Mouse (Mus musculus) G1E (cell line): Measurements from ENCODE around the gene Cad. TPM values are rescaled to one million over a fixed set of nuclear protein-coding genes. Genes with fewer than 3 reads are reported as not detected.

Experiments used
- ATAC-seq: 2 replicates; pipeline ENCODE4 v1.8.0; 2016; ENCODE audit warnings: mild to moderate bottlenecking; ENCODE audit not compliant: insufficient number of reproducible peaks, poor library complexity, low FRiP score, severe bottlenecking; ENCODE audit errors: extremely low read depth
- DNase-seq: peaks from one replicate; pipeline ENCODE4 v3.0.0; 2012; ENCODE audit warnings: low spot score
- H3K27me3 ChIP-seq: 2 replicates; pipeline ENCODE4 v1.6.1; 2012; ENCODE audit warnings: mild to moderate bottlenecking, low read length, inconsistent platforms; ENCODE audit not compliant: insufficient read depth
- H3K36me3 ChIP-seq: replicated peaks from 2 replicates; pipeline ENCODE3; 2012; ENCODE audit warnings: mild to moderate bottlenecking, inconsistent platforms
- H3K4me1 ChIP-seq: 2 replicates; pipeline ENCODE4 v1.6.1; 2012; ENCODE audit warnings: low read depth, low read length, inconsistent platforms, mixed read lengths; ENCODE audit not compliant: insufficient read depth
- H3K4me3 ChIP-seq: 2 replicates; pipeline ENCODE4 v1.5.1; 2012; ENCODE audit warnings: low read depth, mild to moderate bottlenecking, inconsistent platforms, low read length, moderate library complexity, mixed read lengths
- H3K9me3 ChIP-seq: replicated peaks from 2 replicates; pipeline ENCODE4 v1.6.1; 2012; ENCODE audit warnings: inconsistent platforms
- CTCF ChIP-seq: IDR thresholded peaks from 2 replicates; pipeline ENCODE4 v1.5.1; 2012; ENCODE audit warnings: low read depth, low read length, inconsistent platforms, mixed read lengths
- GATA1 ChIP-seq: IDR thresholded peaks from 2 replicates; pipeline ENCODE4 v1.6.1; 2012; ENCODE audit warnings: borderline replicate concordance, low read length, inconsistent platforms, mixed read lengths
- GATA2 ChIP-seq: IDR thresholded peaks from 2 replicates; pipeline ENCODE4 v1.6.1; 2012; ENCODE audit warnings: low read depth, low read length, inconsistent platforms, borderline replicate concordance
- POLR2AphosphoS5 ChIP-seq: IDR thresholded peaks from 2 replicates; pipeline ENCODE4 v1.6.1; 2012; ENCODE audit warnings: low read depth, low read length, inconsistent platforms; ENCODE audit not compliant: insufficient replicate concordance
- TAL1 ChIP-seq: conservative IDR thresholded peaks from 2 replicates; pipeline ENCODE4 v1.6.1; 2012; ENCODE audit warnings: low read depth, low read length, inconsistent platforms, mixed read lengths
- polyA plus RNA-seq: library from polyadenylated mRNA; stranded (reverse); fragments of >175 nt; gene quantifications from 2 replicates; pipeline ENCODE4 v1.2.3, GENCODE M21; 2012
- total RNA-seq, 2 experiments: library from RNA; stranded (forward) in 1 of 2; stranded (reverse) in 1 of 2; fragments of 200-1000 nt in 1 of 2; fragments of >200 nt in 1 of 2; fragmentation: Nextera tagmentation in 1 of 2; gene quantifications; 2 replicates each; pipeline ENCODE4 v1.2.3; 2014 to 2017

The Cad gene
- total and polyA plus RNA-seq, 3 experiments: 20.2 to 426 (median 87.7) TPM

- ATAC-seq (no peak), DNase-seq (peak; percentile 26)
- Histone ChIP-seq H3K4me3 (peak overlapping the region; percentile 78), H3K4me1 (peaks cover 46% of the 10 kb centered on the region), H3K36me3 (peaks cover 57% of the 10 kb centered on the region), H3K27me3 (no peaks in the 10 kb centered on the region), H3K9me3 (no peaks in the 10 kb centered on the region)
- no peak for TF ChIP-seq GATA1
- 0 out of 2 replicates have a peak, but pooled peaks have one; percentile 17 for TF ChIP-seq POLR2AphosphoS5
- no peak for TF ChIP-seq CTCF
- TF ChIP-seq TAL1: no peak
- TF ChIP-seq GATA2: no peak
Measured at GRCm38 (mm10) chr5:31055216-31056140, 898 bp downstream of the Cad start.

- H3K36me3 ChIP-seq: peaks cover 94% of the 10 kb centered on the region
- TF ChIP-seq TAL1 (no peak), GATA2 (no peak), POLR2AphosphoS5 (no peak), CTCF (no peak), GATA1 (no peak)
- H3K27me3 ChIP-seq: no peaks in the 10 kb centered on the region
- H3K9me3 ChIP-seq: no peaks in the 10 kb centered on the region
- H3K4me3 ChIP-seq: no peak overlapping the region
- DNase-seq (no peak), ATAC-seq (no peak)
- no peaks in the 10 kb centered on the region for H3K4me1 ChIP-seq
Measured at GRCm38 (mm10) chr5:31069810-31070209, 15.2 kb downstream of the Cad start.

GRCm38 (mm10) chr5:31071059-31071458 lies 16.5 kb downstream of the Cad start:
- Histone ChIP-seq H3K36me3 (peaks cover 99% of the 10 kb centered on the region), H3K27me3 (no peaks in the 10 kb centered on the region), H3K4me3 (no peak overlapping the region), H3K4me1 (no peaks in the 10 kb centered on the region), H3K9me3 (no peaks in the 10 kb centered on the region)
- DNase-seq (no peak), ATAC-seq (no peak)
- TF ChIP-seq CTCF (no peak), TAL1 (no peak), GATA2 (no peak), GATA1 (no peak), POLR2AphosphoS5 (no peak)

- DNase-seq: no peak
- H3K4me1 ChIP-seq: no peaks in the 10 kb centered on the region
- TF ChIP-seq CTCF: no peak
- no peak for TF ChIP-seq TAL1
- TF ChIP-seq POLR2AphosphoS5: no peak
- no peak for TF ChIP-seq GATA1
- no peak for TF ChIP-seq GATA2
- H3K36me3 ChIP-seq: peaks cover 99% of the 10 kb centered on the region
- H3K4me3 ChIP-seq: no peak overlapping the region
- no peak for ATAC-seq
- H3K9me3 ChIP-seq: no peaks in the 10 kb centered on the region
- no peaks in the 10 kb centered on the region for H3K27me3 ChIP-seq
Measured at GRCm38 (mm10) chr5:31071821-31072220, 17.2 kb downstream of the Cad start.

- ATAC-seq: no peak
- no peaks in the 10 kb centered on the region for H3K9me3 ChIP-seq
- H3K36me3 ChIP-seq: peaks cover 99% of the 10 kb centered on the region
- no peaks in the 10 kb centered on the region for H3K27me3 ChIP-seq
- TF ChIP-seq CTCF: no peak
- no peak for TF ChIP-seq TAL1
- TF ChIP-seq GATA2: no peak
- no peak for TF ChIP-seq POLR2AphosphoS5
- no peak for TF ChIP-seq GATA1
- H3K4me1 ChIP-seq: no peaks in the 10 kb centered on the region
- H3K4me3 ChIP-seq: no peak overlapping the region
- no peak for DNase-seq
Measured at GRCm38 (mm10) chr5:31073176-31073575, 18.6 kb downstream of the Cad start.

- Histone ChIP-seq H3K4me3 (no peak overlapping the region), H3K36me3 (peaks cover 91% of the 10 kb centered on the region), H3K9me3 (no peaks in the 10 kb centered on the region), H3K27me3 (no peaks in the 10 kb centered on the region), H3K4me1 (no peaks in the 10 kb centered on the region)
- TF ChIP-seq GATA1: no peak
- TF ChIP-seq GATA2: no peak
- TF ChIP-seq TAL1: no peak
- TF ChIP-seq POLR2AphosphoS5: no peak
- TF ChIP-seq CTCF: no peak
- DNase-seq (no peak), ATAC-seq (no peak)
Measured at GRCm38 (mm10) chr5:31076346-31076745, 21.8 kb downstream of the Cad start.
